8 mouse cellular contexts compared by ENCODE assay signal in the genomic region with DNA sequence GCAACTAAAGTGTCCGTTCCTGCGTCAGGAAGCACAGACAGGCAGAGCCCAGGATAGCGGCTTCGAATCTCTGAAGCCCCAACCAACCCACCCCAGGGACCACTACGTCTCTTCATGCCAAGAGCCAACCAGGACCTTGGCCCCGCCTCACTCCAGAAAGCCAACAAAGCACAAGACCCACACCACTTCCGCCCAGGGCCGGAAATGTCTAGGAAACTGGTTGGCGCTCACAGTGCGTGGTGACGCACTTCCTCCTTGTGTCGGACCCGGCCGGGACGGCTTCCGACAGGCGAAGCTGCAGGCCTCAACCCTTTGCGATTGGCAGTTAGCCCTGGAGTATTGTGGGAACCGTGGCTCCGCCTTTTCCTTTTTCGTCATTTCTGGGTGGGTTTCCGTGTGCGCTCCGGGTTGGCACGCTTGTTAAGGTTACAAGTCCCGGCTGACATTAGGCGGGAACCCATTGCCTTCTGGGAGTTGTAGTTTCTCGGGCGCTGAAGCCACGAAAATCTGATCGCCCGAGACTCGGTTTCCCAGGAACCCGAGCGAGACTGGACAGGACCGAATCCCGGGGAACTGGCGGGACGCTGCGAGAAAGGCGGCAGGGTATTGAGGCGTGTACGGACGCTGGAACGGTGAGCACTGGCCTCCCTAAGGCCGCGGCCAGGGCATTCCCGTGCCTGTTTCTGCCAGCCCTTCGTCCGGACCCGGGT. TPM values are rescaled to one million over a fixed set of nuclear protein-coding genes. Genes with fewer than 3 reads are reported as not detected.
A peak's percentile ranks its signal among the peaks of the same experiment; 100 is the strongest.
DNase-seq lines count a peak whose midpoint lies in the region; ATAC-seq and TF ChIP-seq lines count a peak whose summit lies in the region.

A gene (plus strand): TSS at position 368 of the 710 bp plus-strand sequence.

- peaks cover 10% of the 10 kb centered on the region; the same call in 1 of the 2 replicates for H3K4me1 ChIP-seq in bone marrow, adult 2 months (ENCODE audit: control insufficient read depth, insufficient read depth, low read length)
- peaks cover 28% of the 10 kb centered on the region for H3K4me1 ChIP-seq in embryonic facial prominence, embryonic 15.5 days
- peaks cover 12% of the 10 kb centered on the region for H3K4me1 ChIP-seq in limb, embryonic 14.5 days (ENCODE audit: control insufficient read depth, insufficient read depth, low read length)
- H3K4me1 ChIP-seq in midbrain, postnatal 0 days (ENCODE audit: insufficient read depth, low read length): peaks cover 8% of the 10 kb centered on the region

- ATAC-seq in embryonic facial prominence, embryonic 15.5 days (ENCODE audit: insufficient number of reproducible peaks, low FRiP score, low TSS enrichment, low read depth): peak; percentile 96
- ATAC-seq in limb, embryonic 14.5 days (ENCODE audit: low FRiP score, low read depth): peak; percentile 93
- peak; percentile 97 for ATAC-seq in midbrain, postnatal 0 days (ENCODE audit: low FRiP score)

- H3K9me3 ChIP-seq in embryonic facial prominence, embryonic 15.5 days (replicated peaks): no peaks in the 10 kb centered on the region
- H3K9me3 ChIP-seq in limb, embryonic 14.5 days (ENCODE audit: control insufficient read depth, low read length): no peaks in the 10 kb centered on the region
- no peaks in the 10 kb centered on the region for H3K9me3 ChIP-seq in midbrain, postnatal 0 days (ENCODE audit: low read length)

- DNase-seq in 416B (ENCODE audit: low read depth): peak; percentile 100
- peak; percentile 99 for DNase-seq in heart, adult 8-10 months (ENCODE audit: low spot score)
- DNase-seq in kidney, adult 9 months: peak; percentile 99
- DNase-seq in limb, embryonic 14.5 days (ENCODE audit: low spot score): peak; percentile 99
- peak; percentile 100 for DNase-seq in midbrain, postnatal 0 days (ENCODE audit: low spot score)
- peak; percentile 81 to 87 for DNase-seq in spleen, postnatal 14 days (ENCODE audit: low spot score in 2 of 2)

- WGBS in bone marrow, adult 2 months: under 1% methylated on average over 51 of the region's 51 CpGs
- WGBS in embryonic facial prominence, embryonic 15.5 days: under 1% methylated on average over 51 of the region's 51 CpGs
- WGBS in limb, embryonic 14.5 days: under 1% methylated on average over 51 of the region's 51 CpGs
- 0% methylated on average over 51 of the region's 51 CpGs for WGBS in midbrain, postnatal 0 days

- H3K27me3 ChIP-seq in embryonic facial prominence, embryonic 15.5 days: no peaks in the 10 kb centered on the region
- H3K27me3 ChIP-seq in limb, embryonic 14.5 days (ENCODE audit: control insufficient read depth, insufficient read depth, low read length): no peaks in the 10 kb centered on the region
- no peaks in the 10 kb centered on the region for H3K27me3 ChIP-seq in midbrain, postnatal 0 days (ENCODE audit: insufficient read depth, low read length)

- H3K36me3 ChIP-seq in embryonic facial prominence, embryonic 15.5 days: peaks cover 45% of the 10 kb centered on the region
- peaks cover 65% of the 10 kb centered on the region for H3K36me3 ChIP-seq in limb, embryonic 14.5 days (ENCODE audit: control insufficient read depth, insufficient read depth, low read length)
- peaks cover 34% of the 10 kb centered on the region for H3K36me3 ChIP-seq in midbrain, postnatal 0 days (ENCODE audit: insufficient read depth, low read length)

- peak; percentile 80; the same call in 1 of the 2 replicates for TF ChIP-seq POLR2A in bone marrow, adult 2 months (IDR thresholded peaks at IDR 0.05; ENCODE audit: borderline replicate concordance, control insufficient read depth, low read depth, low read length)
- TF ChIP-seq POLR2A in limb, embryonic 14.5 days (IDR thresholded peaks at IDR 0.05; ENCODE audit: borderline replicate concordance, extremely low read depth, insufficient read depth, insufficient read length): 0 out of 2 replicates have a peak, but pooled peaks have one; percentile 20

- H3K4me2 ChIP-seq in embryonic facial prominence, embryonic 15.5 days (replicated peaks): peak within 1 kb of the TSS; percentile 93
- peak within 1 kb of the TSS; percentile 89 for H3K4me2 ChIP-seq in limb, embryonic 14.5 days (replicated peaks; ENCODE audit: low read depth, low read length, severe bottlenecking)
- peak within 1 kb of the TSS; percentile 97 for H3K4me2 ChIP-seq in midbrain, postnatal 0 days (ENCODE audit: low read depth, low read length, poor library complexity, severe bottlenecking)

- H3K27ac ChIP-seq in bone marrow, adult 2 months (ENCODE audit: control insufficient read depth, insufficient read depth, low read depth, low read length, poor library complexity): peak within 1 kb of the TSS; percentile 73
- peak within 1 kb of the TSS; percentile 91 for H3K27ac ChIP-seq in embryonic facial prominence, embryonic 15.5 days (replicated peaks)
- peak within 1 kb of the TSS; percentile 95 for H3K27ac ChIP-seq in limb, embryonic 14.5 days (replicated peaks; ENCODE audit: low read depth, low read length)
- peak within 1 kb of the TSS; percentile 95 for H3K27ac ChIP-seq in midbrain, postnatal 0 days (ENCODE audit: low read depth, low read length)

- TF ChIP-seq CTCF in bone marrow, adult 2 months (IDR thresholded peaks at IDR 0.05; ENCODE audit: control insufficient read depth, insufficient read depth, low read length): no peak
- no peak for TF ChIP-seq CTCF in midbrain, postnatal 0 days (IDR thresholded peaks at IDR 0.05)

- peak within 1 kb of the TSS; percentile 78 for H3K9ac ChIP-seq in embryonic facial prominence, embryonic 15.5 days
- H3K9ac ChIP-seq in limb, embryonic 14.5 days (ENCODE audit: low read depth, low read length, severe bottlenecking): peak within 1 kb of the TSS; percentile 89
- H3K9ac ChIP-seq in midbrain, postnatal 0 days (replicated peaks; ENCODE audit: low read length, poor library complexity, severe bottlenecking): peak within 1 kb of the TSS; percentile 85

- H3K4me3 ChIP-seq in bone marrow, adult 2 months (replicated peaks; ENCODE audit: control insufficient read depth, low read depth, low read length): peak within 1 kb of the TSS; percentile 86
- peak within 1 kb of the TSS; percentile 88 for H3K4me3 ChIP-seq in embryonic facial prominence, embryonic 15.5 days (replicated peaks)
- peak within 1 kb of the TSS; percentile 69 for H3K4me3 ChIP-seq in limb, embryonic 14.5 days (replicated peaks; ENCODE audit: low read length)
- peak within 1 kb of the TSS; percentile 74 for H3K4me3 ChIP-seq in midbrain, postnatal 0 days (ENCODE audit: low read depth, low read length)

RNA-seq across cellular contexts. Expression of the gene that starts here (rescaled TPM):
- polyA plus RNA-seq in bone marrow, adult 2 months (2011; ENCODE audit: insufficient read depth, insufficient read length, low replicate concordance, missing spikeins): 35.9 and 48.2 TPM in 2 replicates
- 104 TPM in 2 replicates for polyA plus RNA-seq in embryonic facial prominence, embryonic 15.5 days (2015; fragmentation: Nextera tagmentation; extraction: Ambion mirVana)
- total RNA-seq in heart, adult 8-10 months (2022): 10 to 100 TPM; 13.6 to 15.2 (median 14.3) TPM
- 130 and 174 TPM in 2 replicates for polyA plus RNA-seq in limb, embryonic 14.5 days (2012; rRNA removed)
- polyA plus RNA-seq in limb, embryonic 14.5 days (2014; fragmentation: Nextera tagmentation; extraction: Ambion mirVana): 65.0 and 67.0 TPM in 2 replicates
- 71.3 and 92.4 TPM in 2 replicates for total RNA-seq in midbrain, postnatal 0 days (2014; rRNA removed)
- polyA plus RNA-seq in midbrain, postnatal 0 days (2015; fragmentation: Nextera tagmentation; extraction: Ambion mirVana): 101 and 103 TPM in 2 replicates

Comparison
In these comparisons a context has a peak if more than half of its experiments do, and no peak if none do; other contexts are left out.
1. Peak in every context shown above with its lines: DNase-seq, ATAC-seq, H3K4me3 ChIP-seq and H3K27ac ChIP-seq.